Mouse (Mus musculus): ENCODE measurements around the gene Prr19.

Gene Prr19

GRCm38 (mm10) chr7:25292107-25292506 is 9.1 kb upstream of the Prr19 start:
- DNase-seq (ENCODE audit: low read depth, low spot score) = no peak

GRCm38 (mm10) chr7:25293191-25293739 is 7.9 kb upstream of the Prr19 start:
- DNase-seq (ENCODE audit: low read depth, low spot score) = no peak

- no peak for DNase-seq (ENCODE audit: low read depth, low spot score)
These were observed 6.7 kb upstream of the Prr19 start for GRCm38 (mm10) chr7:25294495-25294894.

- DNase-seq (ENCODE audit: low read depth, low spot score) = no peak
These were observed 6.1 kb upstream of the Prr19 start for GRCm38 (mm10) chr7:25294960-25295722.

GRCm38 (mm10) chr7:25296945-25297453 is 4.2 kb upstream of the Prr19 start:
- peak; percentile 64 for DNase-seq (ENCODE audit: low read depth, low spot score)

GRCm38 (mm10) chr7:25297454-25298325 is 3.5 kb upstream of the Prr19 start, which contains the start of gene Pafah1b3:
Gene Pafah1b3, minus strand, starts transcription at chr7:25297986.
- DNase-seq (ENCODE audit: low read depth, low spot score) = peak; percentile 98

- no peak for DNase-seq (ENCODE audit: low read depth, low spot score)
These were observed 1.9 kb downstream of the Prr19 start for GRCm38 (mm10) chr7:25303003-25303684.

- peak; percentile 53 for DNase-seq (ENCODE audit: low read depth, low spot score)
These were observed 2.4 kb downstream of the Prr19 start for GRCm38 (mm10) chr7:25303685-25304006.

- no peak for DNase-seq (ENCODE audit: low read depth, low spot score)
These were observed 4.3 kb downstream of the Prr19 start for GRCm38 (mm10) chr7:25305481-25305880.

- peak; percentile 82 for DNase-seq (ENCODE audit: low read depth, low spot score)
These were observed 4.9 kb downstream of the Prr19 start, which contains the start of gene Tmem145 for GRCm38 (mm10) chr7:25305956-25306613. Gene Tmem145, plus strand, starts transcription at chr7:25306106.

GRCm38 (mm10) chr7:25306614-25306996 is 5.4 kb downstream of the Prr19 start:
- no peak for DNase-seq (ENCODE audit: low read depth, low spot score)

GRCm38 (mm10) chr7:25308702-25309318 is 7.6 kb downstream of the Prr19 start:
- no peak for DNase-seq (ENCODE audit: low read depth, low spot score)

GRCm38 (mm10) chr7:25309425-25309824 is 8.2 kb downstream of the Prr19 start:
- no peak for DNase-seq (ENCODE audit: low read depth, low spot score)

- DNase-seq (ENCODE audit: low read depth, low spot score) = no peak
These were observed 10.0 kb downstream of the Prr19 start for GRCm38 (mm10) chr7:25311193-25311592.

- no peak for DNase-seq (ENCODE audit: low read depth, low spot score)
These were observed 12.1 kb downstream of the Prr19 start for GRCm38 (mm10) chr7:25313325-25313724.

- peak; percentile 53 for DNase-seq (ENCODE audit: low read depth, low spot score)
These were observed 13.5 kb downstream of the Prr19 start for GRCm38 (mm10) chr7:25314606-25315305.

GRCm38 (mm10) chr7:25315306-25316041 is 14.3 kb downstream of the Prr19 start:
- peak; percentile 62 for DNase-seq (ENCODE audit: low read depth, low spot score)

- DNase-seq (ENCODE audit: low read depth, low spot score) = peak; percentile 99
These were observed 15.6 kb downstream of the Prr19 start, which contains the start of gene Megf8 for GRCm38 (mm10) chr7:25316532-25317445. Gene Megf8, plus strand, starts transcription at chr7:25317164.

Data from ZHBTc4 (cell line).